Mouse (Mus musculus): ENCODE data around the gene Ttll8.

The Ttll8 gene

DNA sequence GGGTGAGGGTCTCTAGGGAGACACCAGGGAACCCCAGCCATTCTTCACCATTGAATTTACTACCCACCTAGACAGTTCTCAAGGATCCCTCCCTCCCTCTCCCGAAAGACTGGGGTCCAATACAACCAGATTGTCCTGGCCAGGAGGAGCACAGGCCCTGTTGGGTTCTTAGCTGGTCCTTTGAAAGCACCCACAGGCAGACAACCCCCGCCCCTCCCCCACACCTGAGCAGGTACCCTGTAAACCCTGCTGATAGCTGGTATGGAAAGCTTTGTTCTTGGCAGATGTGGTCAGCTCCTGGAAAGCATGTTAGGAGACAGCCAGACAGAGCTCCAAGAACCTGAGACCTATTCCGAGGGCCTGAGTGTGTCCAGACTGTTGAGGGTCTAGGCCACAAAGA lies 93.4 kb downstream of the Ttll8 start:
- DNase-seq (ENCODE audit: low spot score in 2 of 2) = no peak

DNA sequence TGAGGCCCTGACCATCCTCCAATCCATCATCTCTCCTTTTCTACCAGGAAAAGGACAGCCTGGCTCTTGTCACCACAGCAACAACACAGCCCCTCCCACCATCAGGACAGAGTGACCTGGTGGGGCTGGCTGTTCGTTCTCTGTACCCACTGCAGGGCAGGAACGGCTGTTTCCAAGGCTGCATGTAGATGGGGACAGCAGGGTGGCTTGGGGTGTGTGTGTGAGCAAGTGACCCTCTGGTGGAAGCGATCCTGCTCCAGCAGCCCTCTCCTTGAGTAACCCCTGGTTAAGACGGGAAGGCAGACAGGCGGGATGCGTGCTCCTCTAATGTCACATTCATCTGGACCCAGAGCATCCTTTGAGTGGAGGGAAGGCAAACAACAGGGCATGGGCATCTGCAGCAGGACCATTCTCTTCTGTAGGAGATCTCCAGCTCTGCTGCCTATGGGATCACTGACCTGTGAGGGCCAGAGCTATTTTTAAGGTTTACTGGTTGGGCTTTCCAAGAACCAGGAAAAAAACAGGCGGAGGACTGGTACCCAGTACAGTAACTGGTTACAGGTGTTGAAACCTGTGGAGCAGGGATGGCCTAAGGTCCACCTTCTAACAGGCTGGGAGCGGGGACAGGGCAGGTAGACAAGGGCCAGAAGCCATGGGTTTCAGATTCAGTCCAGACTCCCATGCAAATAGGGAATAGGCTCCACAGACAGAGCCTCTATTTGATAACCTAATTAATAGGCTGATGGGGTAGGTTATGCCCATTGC lies 94.8 kb downstream of the Ttll8 start:
- no peak for DNase-seq (ENCODE audit: low spot score in 2 of 2)

DNA sequence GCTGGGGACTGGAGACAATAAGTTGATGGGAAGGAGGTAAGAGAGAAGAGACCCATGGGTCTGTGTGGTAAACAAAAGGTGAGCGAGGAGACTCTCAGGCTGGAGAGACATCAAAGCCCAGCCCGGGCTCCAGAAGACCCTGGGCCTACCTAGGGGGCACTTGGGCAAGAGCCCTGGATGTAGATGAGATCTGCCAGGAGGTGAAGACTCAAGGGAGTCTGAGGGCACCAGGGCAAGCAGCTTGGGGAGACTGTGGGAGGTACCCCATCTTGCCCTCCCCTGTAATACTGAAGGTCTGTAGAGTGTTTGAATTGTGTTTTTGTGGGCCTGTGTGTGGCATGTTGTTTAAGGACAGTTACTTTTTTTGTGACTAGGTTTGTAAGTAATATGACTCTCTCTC lies 95.5 kb downstream of the Ttll8 start:
- no peak for DNase-seq (ENCODE audit: low spot score in 2 of 2)

DNA sequence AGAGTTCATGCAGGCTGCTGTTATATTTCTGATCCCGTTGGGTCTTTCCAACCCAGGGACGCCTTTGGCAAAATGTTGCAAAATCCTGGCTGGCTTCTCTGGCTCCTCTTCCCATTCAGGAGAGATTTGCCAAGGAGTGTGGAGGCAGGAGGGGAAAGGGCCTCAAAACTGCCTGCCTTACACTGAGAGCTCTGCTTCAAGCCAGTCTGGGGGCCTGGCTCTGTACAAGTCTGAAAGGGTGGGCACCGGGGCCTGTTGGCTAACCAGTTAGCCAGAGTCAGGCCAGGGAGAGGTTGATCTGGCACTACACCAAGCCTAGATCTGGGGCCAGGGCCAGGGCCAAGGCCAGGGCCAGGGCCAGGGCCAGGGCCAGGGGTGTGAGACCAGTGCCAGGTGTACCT lies 96.1 kb downstream of the Ttll8 start:
- no peak for DNase-seq (ENCODE audit: low spot score in 2 of 2)

DNA sequence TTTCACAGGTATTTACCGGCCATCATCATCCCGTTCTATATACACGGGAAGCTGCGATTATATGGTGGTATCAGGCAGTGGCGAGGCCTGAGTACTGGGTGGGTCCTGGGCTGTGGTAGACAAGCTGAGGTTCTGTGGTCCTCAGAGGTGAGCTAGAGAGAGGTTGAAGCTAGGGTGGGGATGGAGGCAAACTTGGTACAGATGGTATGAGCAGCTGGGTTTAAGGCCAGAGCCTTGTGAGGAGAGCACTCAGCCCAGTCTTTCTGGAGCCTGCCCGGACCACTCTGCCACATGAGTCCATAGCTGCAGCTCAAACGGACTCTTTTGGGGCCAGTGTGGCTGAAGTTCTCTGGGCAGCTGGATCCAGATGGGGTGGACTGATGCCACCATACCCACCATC lies 96.9 kb downstream of the Ttll8 start:
- DNase-seq (ENCODE audit: low spot score in 2 of 2) = no peak

DNA sequence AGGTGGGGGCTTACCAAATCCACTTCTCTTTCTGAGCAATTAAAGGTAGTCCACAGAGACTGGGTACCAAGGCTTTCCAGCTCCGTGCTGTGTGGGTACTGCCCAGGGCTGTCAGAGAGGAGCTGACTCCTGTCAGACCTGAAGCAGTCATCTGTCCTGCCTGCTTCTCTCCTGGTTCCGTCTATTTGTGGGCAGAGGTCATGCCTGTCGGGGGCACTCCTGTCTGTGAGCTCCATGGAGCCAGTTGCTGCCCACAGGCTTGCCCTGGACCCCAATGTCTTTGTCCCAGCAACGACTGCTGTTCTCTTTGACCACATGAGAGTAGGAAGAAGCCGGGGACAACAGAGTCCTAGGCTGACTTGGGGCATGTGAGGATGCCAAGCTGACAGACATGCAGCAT lies 97.6 kb downstream of the Ttll8 start:
- no peak for DNase-seq (ENCODE audit: low spot score in 2 of 2)

DNA sequence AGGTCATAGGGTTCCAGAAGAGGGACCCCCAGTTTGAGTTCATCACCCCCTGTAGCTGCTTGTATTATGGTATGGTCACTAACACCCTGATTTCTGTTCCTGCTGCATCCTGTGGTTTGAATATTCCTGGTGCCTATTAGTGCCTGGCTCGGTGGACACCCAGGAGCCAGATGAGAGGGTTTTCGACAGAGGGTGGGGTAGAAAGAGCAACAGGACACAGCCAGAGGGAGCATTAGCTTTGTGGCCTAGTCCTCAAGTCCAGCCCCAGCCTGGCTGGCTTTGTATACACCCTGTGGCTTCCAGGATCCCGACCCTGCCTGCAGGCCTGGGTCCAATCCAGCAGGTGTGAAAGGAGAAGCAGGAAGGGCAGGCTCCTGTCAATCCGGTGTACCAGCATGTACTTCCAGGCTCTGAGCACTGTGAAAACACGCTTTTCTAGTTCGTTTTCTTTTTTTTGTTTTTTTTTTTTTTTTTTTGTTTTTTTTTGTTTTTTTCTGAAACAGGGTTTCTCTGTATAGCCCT lies 98.3 kb downstream of the Ttll8 start:
- no peak for DNase-seq (ENCODE audit: low spot score in 2 of 2)

DNA sequence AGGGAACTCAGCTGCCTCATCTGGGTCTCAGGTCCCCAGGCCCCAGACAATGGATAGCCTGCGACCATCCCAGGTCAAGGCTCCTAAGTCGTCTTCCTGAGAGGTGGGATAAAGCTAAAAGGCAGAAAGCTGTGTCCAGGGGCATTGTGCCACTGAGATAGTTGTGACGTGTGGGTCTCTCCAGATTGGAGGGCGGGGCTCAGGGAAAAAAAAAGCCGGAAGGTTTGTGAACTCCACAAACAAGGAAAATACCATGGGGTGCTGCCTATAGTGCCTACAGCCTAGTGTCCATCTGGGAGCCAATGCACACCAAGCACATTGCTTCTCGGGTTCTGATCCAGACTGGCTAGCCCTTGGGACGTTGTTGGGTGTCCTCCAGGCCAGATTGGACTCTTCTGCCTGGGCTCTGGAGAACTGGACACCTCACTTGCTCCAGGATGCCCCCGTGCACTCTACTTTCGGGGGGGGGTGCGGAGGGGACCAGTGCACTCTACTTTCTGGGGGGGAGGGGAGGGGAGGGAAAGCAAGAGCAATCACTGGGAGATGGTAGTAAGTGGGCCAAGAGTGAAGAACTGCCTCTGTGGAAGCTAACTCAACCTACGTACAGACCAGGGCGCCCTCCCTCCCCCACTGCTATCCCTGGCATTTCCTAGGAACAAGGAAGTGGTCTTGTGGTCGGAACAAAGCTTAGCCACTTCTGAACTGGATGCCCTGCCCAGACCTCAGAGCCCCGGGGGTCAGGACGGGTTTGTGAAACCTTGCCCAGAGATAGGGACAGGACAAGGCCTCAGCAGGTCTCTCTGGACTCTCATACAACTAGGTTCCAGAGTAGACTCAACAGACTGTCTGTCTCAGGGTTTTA lies 99.0 kb downstream of the Ttll8 start:
- no peak for DNase-seq (ENCODE audit: low spot score in 2 of 2)

DNA sequence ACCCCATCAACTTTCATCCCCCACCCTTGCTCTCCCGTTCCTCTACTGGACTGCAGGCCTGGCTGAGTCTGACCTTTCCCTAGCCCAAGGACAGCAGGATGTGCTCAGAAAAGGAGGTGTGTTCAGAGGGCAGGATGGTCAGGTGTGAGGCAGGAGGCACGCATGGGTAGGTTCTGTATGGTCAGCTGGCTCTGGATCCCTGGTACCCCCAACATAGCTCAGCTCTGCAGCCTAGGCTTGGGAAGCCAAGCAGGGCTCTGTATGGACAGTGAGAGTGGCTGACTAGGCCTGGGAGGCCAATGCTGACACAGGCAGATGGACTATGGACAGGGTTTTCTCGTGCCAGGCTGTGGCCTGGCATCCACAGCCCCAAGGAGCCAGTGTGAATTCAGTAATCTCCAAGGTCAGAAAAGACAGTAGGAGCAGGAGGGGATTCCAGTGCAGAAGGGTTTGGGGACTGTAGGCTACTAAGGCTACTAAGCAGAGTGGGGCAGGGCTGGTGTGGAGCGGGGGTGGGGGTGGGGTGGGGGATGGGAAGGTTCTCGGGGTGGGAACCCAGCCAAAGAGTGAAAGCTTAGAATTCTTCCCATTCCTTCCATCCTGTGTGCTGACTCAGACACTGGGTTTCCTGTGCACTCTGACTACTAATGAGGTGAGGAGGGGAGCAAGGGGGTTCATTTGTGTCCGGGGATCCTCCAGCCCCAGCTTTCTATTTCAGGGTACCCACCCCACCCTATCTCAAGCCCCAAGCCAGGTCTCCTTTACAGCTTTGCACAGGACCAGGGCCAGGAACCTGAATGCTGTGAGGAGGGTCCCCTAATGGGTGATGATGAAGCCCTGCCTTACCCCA lies 99.9 kb downstream of the Ttll8 start:
- no peak for DNase-seq (ENCODE audit: low spot score in 2 of 2)

DNA sequence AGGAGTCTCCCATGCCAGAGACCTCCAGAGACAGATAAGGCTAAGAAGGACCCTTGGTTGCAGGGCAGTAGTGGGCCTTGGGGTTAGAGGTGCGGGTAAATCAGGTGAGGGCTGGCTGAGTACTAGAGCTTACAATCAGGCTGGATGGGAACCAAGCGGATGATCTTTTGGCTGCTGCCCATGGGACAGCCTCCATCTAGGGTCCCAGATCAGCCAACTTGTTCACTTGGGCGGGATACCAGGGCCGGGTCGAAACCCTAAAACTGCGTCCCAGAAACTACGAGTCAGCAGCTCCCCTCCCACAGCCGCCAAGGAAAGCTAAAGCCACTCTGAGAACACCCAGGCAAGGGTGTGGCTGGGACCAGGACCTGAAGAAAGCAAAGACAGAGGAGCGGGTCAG lies 101.1 kb downstream of the Ttll8 start:
- DNase-seq (ENCODE audit: low spot score in 2 of 2) = no peak

DNA sequence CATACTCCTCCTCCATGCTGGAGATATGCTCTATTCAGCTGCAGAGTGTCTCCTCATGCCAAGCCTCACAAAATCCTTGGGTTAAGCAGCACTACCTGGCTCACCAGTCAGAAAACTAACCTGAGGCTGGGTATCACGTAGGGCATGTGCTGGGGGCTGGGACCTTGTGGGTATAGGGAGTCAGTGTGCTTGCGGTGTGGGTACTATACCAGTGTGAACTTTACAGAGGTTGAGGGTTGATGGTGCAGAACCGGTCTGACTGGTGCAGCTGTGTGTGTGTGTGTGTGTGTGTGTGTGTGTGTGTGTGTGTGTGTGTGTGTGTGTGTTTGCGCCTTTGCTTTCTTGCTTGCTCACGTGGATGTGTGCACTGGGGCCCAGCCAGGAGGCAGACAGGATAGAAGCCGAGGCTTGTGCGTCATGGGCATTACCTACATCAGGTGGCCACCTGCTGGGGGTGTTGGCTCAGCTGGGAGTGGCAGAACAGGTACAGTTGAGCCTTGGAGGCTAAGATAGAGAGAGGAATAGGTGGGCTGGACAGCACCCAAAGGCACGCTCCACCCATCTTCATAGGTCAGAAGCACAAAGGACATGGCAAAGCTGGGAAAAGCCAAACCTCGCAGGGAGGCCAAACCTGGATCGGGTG lies 102.6 kb downstream of the Ttll8 start:
- no peak for DNase-seq (ENCODE audit: low spot score in 2 of 2)

DNA sequence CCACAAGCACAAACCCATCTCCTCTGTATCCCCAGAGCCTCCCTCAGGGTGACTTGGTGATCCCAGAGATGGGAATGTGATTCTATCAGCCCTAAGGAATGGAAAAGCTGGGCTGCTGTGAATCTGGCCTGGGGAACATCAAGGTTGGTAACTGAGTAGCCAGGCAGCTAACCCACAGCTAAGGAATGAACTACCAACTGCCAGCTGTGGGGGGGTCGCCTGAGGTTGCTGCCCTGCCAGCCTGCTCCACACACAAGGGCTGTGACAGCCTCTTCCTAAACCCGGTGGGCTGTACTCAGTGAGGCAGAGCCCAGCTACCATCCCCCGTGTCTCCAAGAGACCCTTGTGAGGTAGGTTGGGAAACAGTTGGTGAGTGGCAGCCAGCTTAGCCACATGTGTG lies 103.1 kb downstream of the Ttll8 start:
- no peak for DNase-seq (ENCODE audit: low spot score in 2 of 2)

DNA sequence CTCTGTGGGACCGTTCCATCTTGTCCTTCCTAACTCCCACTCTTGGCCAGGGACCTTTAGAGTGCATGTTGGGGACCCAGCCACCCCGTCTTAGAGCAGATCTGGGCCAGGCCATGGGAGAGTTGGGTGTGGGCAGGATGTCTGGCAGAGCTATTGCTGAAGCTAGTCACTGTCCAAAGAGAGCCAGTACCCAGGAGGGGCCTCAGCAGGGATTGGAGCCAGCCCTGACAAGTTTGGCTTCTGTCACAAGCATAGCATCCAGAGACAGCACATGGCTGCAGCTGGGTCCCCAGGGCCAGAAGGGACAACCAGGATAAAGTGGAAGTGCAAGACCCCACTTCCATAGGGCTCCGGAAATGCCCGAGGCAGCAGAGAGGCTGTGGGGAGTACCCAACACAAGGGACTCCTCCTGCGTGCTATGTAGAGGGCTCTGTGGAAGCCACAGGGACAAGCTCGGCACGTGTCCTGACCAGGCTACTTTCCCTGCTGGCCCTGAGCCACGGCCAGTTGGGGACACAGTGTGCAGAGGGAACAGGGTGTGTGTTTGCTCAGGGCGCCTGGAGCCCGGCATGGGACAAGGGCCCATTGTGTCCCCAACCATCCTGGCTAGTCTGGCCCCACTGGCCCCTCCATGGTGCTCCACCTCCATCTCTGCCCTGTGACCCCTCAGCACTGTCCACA lies 103.9 kb downstream of the Ttll8 start:
- DNase-seq (ENCODE audit: low spot score in 2 of 2) = no peak

DNA sequence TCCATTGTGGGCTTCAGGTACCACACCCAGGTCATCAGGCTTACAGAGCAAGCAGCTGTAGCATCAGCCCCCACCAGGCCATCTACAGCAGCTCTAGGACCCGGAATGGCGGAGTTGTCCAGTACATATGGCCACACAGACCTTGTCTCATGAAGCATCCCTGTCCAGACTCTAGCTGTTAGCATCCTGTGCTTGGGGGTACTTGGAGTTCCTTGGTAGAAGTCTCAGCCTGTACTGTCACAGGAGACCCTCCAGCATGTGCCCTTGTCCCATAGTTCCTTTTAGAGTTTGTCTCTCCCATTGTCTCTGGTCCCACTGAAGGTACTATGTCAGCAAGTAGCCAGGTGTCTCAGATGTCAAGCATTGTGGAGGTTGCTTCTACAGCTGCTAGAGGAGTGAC lies 104.6 kb downstream of the Ttll8 start:
- no peak for DNase-seq (ENCODE audit: low spot score in 2 of 2)

DNA sequence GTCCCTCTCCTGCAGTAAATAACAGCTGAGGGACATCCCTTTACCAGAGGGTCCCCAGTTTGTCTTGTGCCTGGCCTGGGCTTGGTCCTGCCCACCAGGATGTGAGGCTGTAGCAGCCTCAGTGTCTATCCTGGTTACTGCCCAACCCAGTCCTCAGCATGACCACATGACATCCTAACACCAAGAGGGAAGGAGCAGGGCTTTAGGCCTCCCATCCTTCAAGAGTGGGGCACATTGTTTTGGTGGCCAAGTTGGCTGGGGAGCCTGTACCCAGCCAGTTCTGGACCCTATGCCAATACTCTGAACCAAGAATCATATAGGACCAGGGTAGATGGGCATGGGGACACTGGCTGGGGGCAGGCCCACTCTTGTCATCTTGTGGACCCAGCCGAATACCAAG lies 105.6 kb downstream of the Ttll8 start:
- no peak for DNase-seq (ENCODE audit: low spot score in 2 of 2)

DNA sequence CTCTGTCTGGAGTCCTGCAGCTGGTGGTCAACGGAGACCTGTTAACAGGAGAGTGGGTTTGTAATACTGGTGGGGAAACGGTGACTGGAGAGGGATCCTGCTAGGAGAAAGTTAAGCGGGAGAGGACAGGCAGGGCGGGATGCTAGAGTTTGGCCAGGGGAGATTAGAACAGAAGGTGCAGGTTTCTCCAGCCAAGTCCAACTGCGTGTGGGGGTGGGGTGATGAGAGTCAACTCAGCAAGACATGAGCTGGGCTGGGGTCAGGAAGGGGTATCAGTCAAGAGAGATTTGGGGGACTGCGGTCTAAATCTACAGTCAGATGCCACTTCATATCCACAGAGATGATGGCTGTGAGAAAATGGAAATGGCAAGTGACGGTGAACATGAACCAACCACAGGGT lies 109.3 kb downstream of the Ttll8 start:
- no peak for DNase-seq (ENCODE audit: low spot score in 2 of 2)

DNA sequence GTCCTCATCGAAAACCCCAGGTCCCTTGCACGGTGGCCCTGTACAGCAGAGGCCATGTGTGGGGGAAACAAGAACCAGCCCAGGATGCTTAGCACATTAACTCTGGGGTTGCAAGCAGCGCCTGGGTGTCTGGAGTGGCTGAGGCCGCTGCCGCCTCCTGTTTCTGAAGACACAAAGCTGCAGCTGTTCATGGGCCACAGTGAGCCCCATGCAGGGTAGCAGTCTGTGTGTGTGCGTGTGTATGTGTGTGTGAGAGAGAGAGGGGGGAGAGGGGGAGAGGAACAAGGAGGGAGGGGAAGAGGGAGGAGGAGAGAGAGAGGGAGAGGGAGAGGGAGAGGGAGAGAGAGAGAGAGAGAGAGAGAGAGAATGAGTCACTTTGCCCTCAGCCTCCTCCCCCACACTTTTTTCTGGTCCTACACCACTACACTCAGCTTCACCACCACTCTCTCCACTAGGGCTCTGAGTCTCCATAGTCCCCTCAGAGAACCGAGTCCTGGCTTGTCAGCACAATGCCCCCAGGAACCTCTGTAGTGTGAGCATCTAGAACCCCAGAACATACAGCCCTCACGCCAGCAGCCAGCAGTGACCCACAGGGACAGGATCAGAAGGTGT lies 110.6 kb downstream of the Ttll8 start:
- DNase-seq (ENCODE audit: low spot score in 2 of 2) = no peak

DNA sequence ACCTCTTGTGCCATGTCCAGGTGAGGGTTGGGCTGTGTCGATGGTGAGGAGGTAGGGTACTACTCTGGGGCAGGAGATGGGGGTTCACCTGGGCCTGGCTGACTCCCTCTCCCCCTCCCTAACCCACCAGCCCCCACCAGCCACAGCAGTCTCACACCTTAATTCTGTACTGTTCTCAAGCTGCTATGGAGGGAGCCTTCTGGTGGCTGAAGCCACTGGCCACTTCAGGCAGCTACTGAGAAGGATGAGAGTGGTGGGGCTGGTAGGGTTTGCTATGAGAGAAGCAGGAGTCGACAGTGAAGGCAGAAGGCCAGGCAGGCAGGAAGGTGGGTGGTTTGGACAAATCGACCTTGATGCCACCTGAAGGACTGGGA lies 111.9 kb downstream of the Ttll8 start:
- DNase-seq (ENCODE audit: low spot score in 2 of 2) = no peak

DNA sequence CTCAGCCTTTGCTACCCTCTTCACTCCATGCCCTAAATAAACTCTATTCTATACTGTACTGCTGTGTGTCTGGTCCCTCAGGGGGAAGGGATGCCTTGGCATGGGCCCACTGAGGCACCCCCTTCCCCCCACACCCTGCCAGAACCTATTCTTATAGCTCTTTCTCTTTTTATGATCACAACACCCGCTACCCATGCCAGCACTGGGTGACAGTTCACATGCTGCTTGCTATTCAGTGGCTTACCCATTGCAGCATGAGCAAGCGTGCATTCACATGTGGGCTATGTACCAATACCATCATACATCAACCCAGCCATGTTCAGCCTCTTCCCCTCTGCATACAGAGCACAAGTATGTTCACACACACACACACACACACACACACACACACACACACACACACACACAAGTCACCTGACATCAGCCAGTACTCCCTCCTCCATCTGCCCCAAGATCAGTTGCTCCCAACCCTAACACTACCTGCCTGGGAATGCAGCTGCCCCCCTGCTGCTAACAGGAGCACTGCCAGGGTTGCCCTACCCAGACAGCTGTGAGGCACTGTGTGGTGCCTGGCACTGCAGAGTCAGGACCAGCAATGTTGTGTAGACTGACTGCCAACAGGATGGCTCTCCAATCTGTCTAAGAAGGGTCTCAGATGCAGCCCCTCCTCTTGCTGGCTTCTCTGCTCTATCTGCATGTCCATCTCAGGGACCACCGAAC lies 112.5 kb downstream of the Ttll8 start:
- DNase-seq (ENCODE audit: low spot score in 2 of 2) = no peak

DNA sequence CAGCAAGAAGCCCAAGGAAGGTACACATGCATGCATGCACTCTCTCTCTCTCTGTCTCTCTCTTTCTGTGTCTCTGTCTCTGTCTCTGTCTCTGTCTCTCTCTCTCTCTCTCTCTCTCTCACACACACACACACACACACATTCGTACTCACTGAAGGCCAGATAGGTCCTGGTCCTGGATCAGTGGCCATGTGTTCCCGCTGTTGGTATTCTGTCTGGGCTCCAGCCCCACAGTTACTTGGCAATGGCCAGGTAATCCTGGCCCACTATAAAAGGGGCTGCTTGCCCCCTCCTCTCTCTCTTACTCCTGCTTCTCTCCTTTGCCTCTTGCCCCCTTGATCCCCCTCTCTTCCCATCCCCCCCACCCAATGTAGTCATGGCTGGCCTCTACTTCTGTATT lies 113.1 kb downstream of the Ttll8 start:
- DNase-seq (ENCODE audit: low spot score in 2 of 2) = no peak

Data from spleen, postnatal 4 days (tissue).